10 mouse cellular contexts compared by ENCODE assay signal in genomic region chr5:146983216-146983615, GRCm38 (mm10). TPM values are rescaled to one million over a fixed set of nuclear protein-coding genes. Genes with fewer than 3 reads are reported as not detected.
DNase-seq lines count a peak whose midpoint lies in the region; ATAC-seq and TF ChIP-seq lines count a peak whose summit lies in the region.
"Had no signal": no experiment of that assay in that cellular context is flagged by ENCODE, and none has a peak within 500 bp of the region (broad histone marks: within the 10 kb centered on the region; RNA-seq: fewer than 3 reads in every experiment).

No protein-coding gene starts in this region.

- H3K9me3 ChIP-seq in embryonic facial prominence, embryonic 10.5 days = no peaks in the 10 kb centered on the region
- no peaks in the 10 kb centered on the region for H3K9me3 ChIP-seq in hindbrain, embryonic 11.5 days (ENCODE audit: control insufficient read depth, low read length)
- no peaks in the 10 kb centered on the region for H3K9me3 ChIP-seq in limb, embryonic 10.5 days (replicated peaks)
- H3K9me3 ChIP-seq in stomach, postnatal 0 days (ENCODE audit: control insufficient read depth, low read length) = no peaks in the 10 kb centered on the region
- H3K9me3 ChIP-seq: embryonic facial prominence, embryonic 12.5 days; liver, embryonic 15.5 days had no signal

- 16% methylated on average over 8 of the region's 8 CpGs for WGBS in embryonic facial prominence, embryonic 10.5 days
- WGBS in hindbrain, embryonic 11.5 days = 13% methylated on average over 8 of the region's 8 CpGs
- WGBS in limb, embryonic 10.5 days = 15% methylated on average over 8 of the region's 8 CpGs
- WGBS in stomach, postnatal 0 days = 8% methylated on average over 8 of the region's 8 CpGs

- peak; percentile 94 for TF ChIP-seq CTCF in stomach, postnatal 0 days (IDR thresholded peaks at IDR 0.05; ENCODE audit: low read depth)

- peak; percentile 39 for DNase-seq in layer of hippocampus, adult 11-12 months (ENCODE audit: low spot score)
- DNase-seq in layer of hippocampus, adult 9-10 months (ENCODE audit: low spot score) = no peak
- peak; percentile 75 for DNase-seq in adrenal gland, postnatal 14 days
- DNase-seq in embryonic facial prominence, embryonic 10.5 days (ENCODE audit: low spot score) = peak; percentile 76
- DNase-seq in hindbrain, embryonic 11.5 days (ENCODE audit: low spot score) = peak; percentile 81
- peak; percentile 81 for DNase-seq in limb, embryonic 10.5 days (ENCODE audit: low spot score)
- DNase-seq in stomach, postnatal 0 days (ENCODE audit: low spot score) = peak; percentile 74

- H3K27me3 ChIP-seq in embryonic facial prominence, embryonic 10.5 days (replicated peaks; ENCODE audit: low read depth, poor library complexity, severe bottlenecking) = peaks cover 44% of the 10 kb centered on the region
- no peaks in the 10 kb centered on the region; the same call in none of the 2 replicates for H3K27me3 ChIP-seq in hindbrain, embryonic 11.5 days (ENCODE audit: control insufficient read depth, insufficient read depth, low read length)
- peaks cover 46% of the 10 kb centered on the region for H3K27me3 ChIP-seq in limb, embryonic 10.5 days (ENCODE audit: low read depth, poor library complexity, severe bottlenecking)
- no peaks in the 10 kb centered on the region for H3K27me3 ChIP-seq in stomach, postnatal 0 days (ENCODE audit: control insufficient read depth, insufficient read depth, low read length)

- H3K36me3 ChIP-seq in embryonic facial prominence, embryonic 10.5 days (replicated peaks) = no peaks in the 10 kb centered on the region
- no peaks in the 10 kb centered on the region for H3K36me3 ChIP-seq in hindbrain, embryonic 11.5 days (ENCODE audit: control insufficient read depth, insufficient read depth, low read length)
- H3K36me3 ChIP-seq in limb, embryonic 10.5 days = no peaks in the 10 kb centered on the region
- no peaks in the 10 kb centered on the region for H3K36me3 ChIP-seq in stomach, postnatal 0 days (ENCODE audit: control insufficient read depth, insufficient read depth, low read length)
- H3K36me3 ChIP-seq: embryonic facial prominence, embryonic 12.5 days; liver, embryonic 15.5 days had no signal

- no peak for ATAC-seq in hindbrain, embryonic 11.5 days (ENCODE audit: low FRiP score)
- peak; percentile 70; the same call in 1 of the 2 replicates for ATAC-seq in monocyte, adult 5-6 weeks (replicated peaks; ENCODE audit: insufficient number of reproducible peaks, low FRiP score, low TSS enrichment, poor library complexity, severe bottlenecking)
- ATAC-seq in stomach, postnatal 0 days (ENCODE audit: low FRiP score, low TSS enrichment) = 0 out of 2 replicates have a peak, but pooled peaks have one; percentile 54

- no peak for TF ChIP-seq EP300 in stomach, postnatal 0 days (optimal IDR thresholded peaks at IDR 0.05)

- H3K9ac ChIP-seq in hindbrain, embryonic 11.5 days (ENCODE audit: low read depth, low read length) = no peak overlapping the region
- no peak overlapping the region for H3K9ac ChIP-seq in stomach, postnatal 0 days (ENCODE audit: low read length)
- H3K9ac ChIP-seq: embryonic facial prominence, embryonic 12.5 days; liver, embryonic 15.5 days had no signal

- H3K27ac ChIP-seq in embryonic facial prominence, embryonic 10.5 days (replicated peaks) = no peak overlapping the region
- H3K27ac ChIP-seq in hindbrain, embryonic 11.5 days (ENCODE audit: low read depth, low read length) = no peak overlapping the region
- H3K27ac ChIP-seq in limb, embryonic 10.5 days = no peak overlapping the region
- H3K27ac ChIP-seq in stomach, postnatal 0 days (replicated peaks) = no peak overlapping the region
- H3K27ac ChIP-seq: embryonic facial prominence, embryonic 12.5 days; liver, embryonic 15.5 days had no signal

- H3K4me2 ChIP-seq in hindbrain, embryonic 11.5 days (replicated peaks; ENCODE audit: low read depth, low read length) = no peak overlapping the region
- no peak overlapping the region for H3K4me2 ChIP-seq in stomach, postnatal 0 days (replicated peaks; ENCODE audit: low read depth)
- H3K4me2 ChIP-seq: embryonic facial prominence, embryonic 12.5 days; liver, embryonic 15.5 days had no signal

- H3K4me1 ChIP-seq in embryonic facial prominence, embryonic 10.5 days = 0 out of 2 replicates have a peak, but pooled peaks cover 2% of the 10 kb centered on the region
- no peaks in the 10 kb centered on the region for H3K4me1 ChIP-seq in hindbrain, embryonic 11.5 days (replicated peaks; ENCODE audit: control insufficient read depth, insufficient read depth, low read length)
- H3K4me1 ChIP-seq in limb, embryonic 10.5 days = no peaks in the 10 kb centered on the region
- no peaks in the 10 kb centered on the region for H3K4me1 ChIP-seq in stomach, postnatal 0 days (replicated peaks; ENCODE audit: control insufficient read depth, insufficient read depth)
- H3K4me1 ChIP-seq: embryonic facial prominence, embryonic 12.5 days; liver, embryonic 15.5 days had no signal

- no peak overlapping the region for H3K4me3 ChIP-seq in embryonic facial prominence, embryonic 10.5 days
- no peak overlapping the region for H3K4me3 ChIP-seq in hindbrain, embryonic 11.5 days (ENCODE audit: low read depth, low read length)
- no peak overlapping the region for H3K4me3 ChIP-seq in limb, embryonic 10.5 days
- no peak overlapping the region for H3K4me3 ChIP-seq in stomach, postnatal 0 days (ENCODE audit: low read depth, low read length)
- H3K4me3 ChIP-seq: embryonic facial prominence, embryonic 12.5 days; liver, embryonic 15.5 days had no signal

RNA-seq across cellular contexts. Expression of gene Mtif3, which starts 19.6 kb away (rescaled TPM):
- total RNA-seq in adrenal gland, postnatal 14 days (2021) = 28.5 and 31.7 TPM in 2 replicates
- 20.4 and 24.0 TPM in 2 replicates for polyA plus RNA-seq in embryonic facial prominence, embryonic 10.5 days (2016; fragmentation: Nextera tagmentation; extraction: Ambion mirVana)
- 26.1 and 27.0 TPM in 2 replicates for polyA plus RNA-seq in hindbrain, embryonic 11.5 days (2014; fragmentation: Nextera tagmentation; extraction: Ambion mirVana)
- polyA plus RNA-seq in limb, embryonic 10.5 days (2016; fragmentation: Nextera tagmentation; extraction: Ambion mirVana) = 19.1 and 21.0 TPM in 2 replicates
- 8.6 to 31.9 TPM (median 11.4 TPM) in 3 replicates for total RNA-seq in monocyte, adult 5-6 weeks (2017)
- polyA plus RNA-seq in stomach, postnatal 0 days (2015; fragmentation: Nextera tagmentation; extraction: Ambion mirVana) = 21.0 and 25.0 TPM in 2 replicates

RNA-seq across cellular contexts. Expression of gene Gtf3a, which starts 34.8 kb away (rescaled TPM):
- total RNA-seq in adrenal gland, postnatal 14 days (2021) = 32.3 and 34.8 TPM in 2 replicates
- 138 and 145 TPM in 2 replicates for polyA plus RNA-seq in embryonic facial prominence, embryonic 10.5 days (2016; fragmentation: Nextera tagmentation; extraction: Ambion mirVana)
- 106 TPM in 2 replicates for polyA plus RNA-seq in hindbrain, embryonic 11.5 days (2014; fragmentation: Nextera tagmentation; extraction: Ambion mirVana)
- 141 and 159 TPM in 2 replicates for polyA plus RNA-seq in limb, embryonic 10.5 days (2016; fragmentation: Nextera tagmentation; extraction: Ambion mirVana)
- total RNA-seq in monocyte, adult 5-6 weeks (2017) = 86.3 to 99.1 TPM (median 88.2 TPM) in 3 replicates
- 67.9 and 70.4 TPM in 2 replicates for polyA plus RNA-seq in stomach, postnatal 0 days (2015; fragmentation: Nextera tagmentation; extraction: Ambion mirVana)
